Mouse (Mus musculus) CD4-positive helper T cell, adult 2 months (primary cell): ENCODE results near the gene 4932438H23Rik.
"Not testable (repeated sequence)": the region's sequence is repeated elsewhere in the genome, so short reads cannot be mapped to it uniquely, and the experiment has no call there.

Experiments used
- DNase-seq: peaks from one replicate; pipeline ENCODE4 v3.0.0-alpha.2; 2012; ENCODE audit warnings: low read depth, missing footprints, low spot score

4932438H23Rik gene

DNA sequence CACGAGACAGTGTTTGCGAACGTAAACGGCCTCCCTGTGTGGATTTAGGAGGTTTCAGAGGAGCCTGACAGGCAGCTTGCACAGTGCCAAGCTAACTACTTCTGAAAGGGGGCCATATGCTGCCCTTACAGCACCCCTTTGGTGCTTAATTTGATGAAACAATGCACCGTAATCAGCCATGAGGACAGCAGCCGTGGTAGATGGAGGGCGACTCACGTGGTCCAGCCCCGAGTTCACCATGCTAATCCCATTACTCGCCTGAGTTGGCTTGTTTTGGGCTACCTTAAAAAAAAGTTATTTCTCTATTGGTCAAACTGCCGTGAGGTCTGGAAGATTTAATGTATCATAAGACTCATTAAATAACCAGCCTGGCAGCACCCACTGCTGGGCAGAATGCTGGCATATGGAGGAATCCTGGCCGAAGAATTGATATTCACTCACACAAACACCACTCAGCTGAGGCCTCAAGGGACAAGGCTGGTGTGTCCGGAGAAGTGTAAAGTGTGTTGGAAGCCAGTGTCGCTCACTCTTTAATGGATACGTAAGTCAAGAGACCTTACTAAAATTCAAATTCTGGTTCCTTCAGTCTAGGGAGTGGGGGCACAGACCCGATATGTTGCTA is 4.6 kb upstream of the 4932438H23Rik start:
- no peak for DNase-seq

DNA sequence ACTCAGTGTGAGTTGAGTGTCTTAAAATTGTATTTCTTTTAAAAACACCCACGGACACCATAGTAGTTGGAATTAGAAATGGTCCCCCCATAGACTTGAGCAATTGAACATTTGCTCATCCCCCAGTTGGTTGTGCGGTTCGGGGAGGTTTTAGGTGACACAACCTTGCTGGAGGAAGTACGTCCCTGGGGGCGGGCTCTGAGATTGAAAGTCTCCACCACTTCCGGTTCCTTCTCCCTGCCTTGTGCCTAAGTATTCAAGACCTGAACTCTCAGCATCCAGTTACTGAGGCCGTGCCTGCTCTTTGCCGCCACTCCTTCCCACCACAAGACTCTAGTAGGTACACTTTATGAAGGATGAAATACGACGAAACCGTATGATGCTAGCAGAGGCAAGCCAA is 2.9 kb upstream of the 4932438H23Rik start:
- no peak for DNase-seq

DNA sequence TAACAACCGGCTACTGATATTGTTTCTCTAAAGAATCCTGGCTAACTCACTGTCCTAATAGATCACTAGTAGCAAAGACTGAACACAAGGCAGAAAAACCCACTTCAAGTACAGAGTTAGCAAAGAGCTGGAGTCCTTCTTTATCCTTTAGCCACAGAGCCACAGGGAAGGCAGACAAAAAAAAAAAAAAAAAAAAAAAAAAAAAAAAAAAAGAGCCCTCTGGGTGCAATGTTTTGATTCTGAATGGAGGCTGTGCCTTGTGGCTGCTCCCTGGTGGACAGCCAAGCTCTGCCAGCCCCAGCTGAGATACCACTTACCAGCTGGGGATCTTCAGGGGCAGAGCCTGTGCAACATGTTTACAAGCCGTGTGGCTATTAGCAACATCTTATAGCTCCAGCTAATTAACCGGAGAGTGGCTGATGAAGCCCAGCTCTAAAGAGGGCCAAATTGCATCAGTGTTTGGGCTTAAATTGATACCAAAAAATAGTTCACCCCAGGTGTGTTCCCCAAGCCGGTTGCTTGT is 2.1 kb upstream of the 4932438H23Rik start:
- no peak for DNase-seq

DNA sequence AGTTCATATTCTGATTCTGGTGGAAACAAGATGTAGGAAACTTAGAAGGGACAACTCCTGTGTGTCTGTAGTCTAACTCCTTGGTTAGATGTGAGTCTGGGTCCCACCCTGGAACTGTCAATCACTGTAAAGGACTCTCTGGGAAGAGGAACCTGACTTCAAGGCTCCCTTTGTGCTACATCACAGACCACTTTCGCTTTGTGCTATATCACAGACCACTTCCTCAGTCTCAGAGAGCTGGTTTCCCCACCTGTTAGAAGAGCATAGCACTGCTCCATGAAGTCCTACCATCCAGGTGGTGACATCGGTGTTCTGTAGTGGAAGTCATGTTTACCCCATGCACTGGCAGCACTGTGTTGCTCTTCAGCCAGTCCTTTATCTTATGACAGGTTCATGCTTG is 1.1 kb upstream of the 4932438H23Rik start:
- no peak for DNase-seq

DNA sequence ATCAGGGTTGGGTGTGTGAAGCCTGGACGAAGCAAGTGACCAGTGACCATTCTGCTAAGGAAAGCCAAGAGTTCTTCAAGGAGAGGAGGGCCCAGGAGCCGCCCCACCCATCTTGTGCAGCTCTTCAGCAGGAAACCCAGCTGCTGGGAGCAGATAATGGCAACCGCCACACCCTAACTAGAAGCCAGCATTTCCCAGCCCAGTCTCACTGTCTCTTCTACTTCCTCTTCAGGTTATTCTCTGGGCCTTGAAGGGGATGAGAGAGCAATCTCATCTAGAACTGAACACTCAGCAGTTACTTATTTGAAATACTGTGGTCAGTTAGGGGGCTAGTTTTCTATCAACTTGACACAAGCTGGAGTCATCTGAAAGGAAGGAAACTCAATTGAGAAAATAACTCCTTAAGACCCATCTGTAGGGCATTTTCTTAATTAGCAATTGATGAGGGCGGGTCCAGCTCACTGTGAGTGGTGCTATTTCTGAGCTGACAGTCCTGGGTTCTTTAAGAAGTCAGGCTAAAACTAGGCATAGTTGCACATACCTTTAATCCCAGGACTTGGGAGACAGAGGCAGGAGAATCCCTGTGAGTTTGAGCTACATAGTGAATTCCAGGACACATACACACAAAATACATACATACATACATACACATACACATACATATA is 8.1 kb downstream of the 4932438H23Rik start:
- no peak for DNase-seq

DNA sequence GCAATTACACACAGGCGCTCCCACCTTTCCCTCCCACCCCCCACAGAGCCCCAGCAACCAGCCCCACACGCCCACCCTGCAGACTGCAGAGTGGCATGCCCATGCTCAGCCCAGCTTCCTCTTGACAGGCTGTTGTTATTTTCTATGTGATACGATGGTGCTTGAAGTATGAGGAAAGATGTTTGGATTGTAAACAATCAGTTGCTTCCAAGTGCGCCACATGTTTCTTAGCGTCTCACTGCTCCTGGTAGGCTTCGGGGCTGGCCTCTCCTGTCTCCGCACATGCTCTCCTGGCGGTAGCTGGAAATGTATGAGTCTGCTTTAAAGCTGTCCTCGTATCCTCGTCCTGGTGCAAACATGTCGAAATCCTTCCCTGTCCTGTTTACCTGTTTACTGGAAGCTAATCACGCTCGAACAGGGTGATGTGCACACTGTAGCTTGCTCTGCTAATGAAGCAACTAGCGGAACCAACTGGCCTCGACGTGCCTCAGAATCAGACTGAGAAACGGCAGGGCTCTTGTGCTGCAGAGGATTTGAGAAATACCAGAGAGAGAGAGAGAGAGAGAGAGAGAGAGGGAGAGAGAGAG is 9.6 kb downstream of the 4932438H23Rik start:
- no peak for DNase-seq

DNA sequence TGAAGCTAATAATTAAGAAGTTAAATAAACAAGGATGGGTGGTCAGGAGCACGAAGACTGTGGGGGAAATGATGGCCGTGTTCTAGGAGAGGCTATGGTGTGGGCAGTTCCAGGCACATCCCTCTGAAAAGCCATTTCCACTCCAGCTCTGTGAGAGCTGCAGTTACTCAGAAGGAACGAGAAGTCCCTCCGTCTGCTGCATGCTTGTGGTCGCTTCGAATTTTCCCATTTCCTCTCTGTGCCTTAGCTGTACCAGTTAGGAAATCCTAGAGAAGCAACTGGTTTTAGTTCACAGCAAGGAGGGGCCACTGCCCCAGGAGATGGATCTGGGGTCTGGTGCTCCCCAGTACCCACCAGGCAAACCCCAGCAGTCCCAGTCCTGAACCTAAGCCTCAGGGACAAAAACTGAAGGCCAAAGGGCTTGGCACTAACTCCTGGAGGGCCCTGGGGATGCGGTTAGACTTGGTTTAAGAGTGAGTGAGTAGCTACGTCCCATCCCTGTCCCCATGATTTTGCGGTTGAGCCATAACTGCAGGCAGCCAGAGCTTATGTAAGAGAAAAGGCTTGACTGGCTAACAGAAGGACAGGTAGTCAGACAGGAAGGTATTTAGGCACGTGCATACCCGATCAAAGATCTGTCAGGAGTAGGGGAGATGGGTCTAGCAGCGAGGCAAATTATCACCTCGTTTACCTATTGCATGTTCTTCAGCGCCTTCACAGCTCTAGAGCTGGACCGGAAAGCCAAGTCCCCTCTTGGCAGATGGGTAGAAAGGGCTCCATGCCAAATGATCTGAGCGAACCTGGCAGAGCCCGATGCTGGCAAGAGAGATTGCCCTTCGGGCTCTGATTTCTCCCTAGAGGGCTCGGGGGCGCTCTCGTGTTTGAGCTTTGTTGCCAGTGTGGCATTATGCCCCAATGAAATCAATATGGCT is 10.3 kb downstream of the 4932438H23Rik start:
- no peak for DNase-seq

DNA sequence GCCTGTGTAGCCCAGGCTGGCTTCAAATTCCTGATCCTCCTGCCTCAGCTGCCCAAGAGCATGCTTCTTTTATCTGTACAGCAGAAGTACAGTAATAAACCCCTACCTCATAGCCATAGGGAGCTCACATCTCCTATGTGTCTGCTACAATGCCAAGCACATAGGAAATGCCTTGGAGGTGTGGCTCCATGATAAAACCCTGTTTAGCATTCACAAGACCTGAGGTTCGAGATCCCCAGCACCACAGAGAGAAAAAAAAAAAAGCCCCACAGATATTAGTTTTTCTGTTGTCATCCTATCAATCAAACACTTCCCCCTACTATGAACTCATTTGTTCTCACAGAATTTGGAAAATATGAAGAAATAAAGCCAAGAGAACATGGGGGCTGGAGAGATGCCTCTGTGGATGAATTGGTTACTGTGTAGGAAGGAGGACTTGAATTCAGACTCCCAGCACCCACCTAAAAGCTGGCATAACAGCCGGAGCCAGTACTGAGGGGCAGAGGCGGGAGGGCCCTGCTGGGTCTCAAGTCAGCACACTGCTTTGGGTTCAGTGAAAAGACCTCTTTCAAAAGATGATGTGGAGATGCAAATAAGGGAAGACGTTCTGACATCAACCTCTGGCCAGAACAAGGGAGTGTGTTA is 11.8 kb downstream of the 4932438H23Rik start:
- DNase-seq, result no peak

DNA sequence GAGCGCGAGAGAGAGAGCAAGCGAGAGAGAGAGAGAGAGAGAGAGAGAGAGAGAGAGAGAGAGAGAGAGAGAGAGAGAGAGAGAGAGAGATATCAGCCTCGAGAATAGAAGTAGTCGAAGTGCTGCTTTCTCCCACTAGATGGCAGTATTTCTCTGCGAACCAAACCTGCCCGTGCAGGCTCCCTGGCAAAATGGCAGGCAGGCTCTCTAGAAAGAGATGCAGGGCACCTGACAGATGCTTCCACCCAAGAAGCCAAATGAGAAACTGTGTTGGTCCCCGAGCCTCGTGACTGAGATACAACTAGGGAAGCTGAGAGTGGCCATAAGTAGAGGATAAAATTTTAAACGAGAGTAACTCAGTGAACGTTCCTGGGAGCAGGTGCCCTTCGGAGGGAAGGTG is 13.4 kb downstream of the 4932438H23Rik start:
- peak; percentile 80 for DNase-seq

DNA sequence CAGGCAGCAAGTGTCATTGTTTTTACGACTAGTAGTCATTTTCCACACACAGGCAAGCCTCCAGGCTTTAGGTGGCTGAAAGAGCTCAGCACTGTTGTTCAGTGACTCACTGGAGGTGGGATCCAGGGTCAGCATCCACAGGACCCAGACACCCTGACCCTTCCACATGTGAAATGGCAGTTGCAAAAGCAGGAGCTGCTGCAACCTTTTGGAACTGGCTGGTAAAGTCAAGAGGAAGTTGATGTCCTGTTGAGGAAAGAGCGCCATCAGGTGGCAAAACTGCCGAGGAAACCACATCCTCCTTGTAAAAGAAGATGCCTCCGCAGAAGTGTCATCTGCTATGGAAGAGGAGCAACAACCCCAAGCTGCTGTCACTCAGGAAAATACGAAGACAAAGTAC is 18.7 kb downstream of the 4932438H23Rik start:
- peak; percentile 64 for DNase-seq

DNA sequence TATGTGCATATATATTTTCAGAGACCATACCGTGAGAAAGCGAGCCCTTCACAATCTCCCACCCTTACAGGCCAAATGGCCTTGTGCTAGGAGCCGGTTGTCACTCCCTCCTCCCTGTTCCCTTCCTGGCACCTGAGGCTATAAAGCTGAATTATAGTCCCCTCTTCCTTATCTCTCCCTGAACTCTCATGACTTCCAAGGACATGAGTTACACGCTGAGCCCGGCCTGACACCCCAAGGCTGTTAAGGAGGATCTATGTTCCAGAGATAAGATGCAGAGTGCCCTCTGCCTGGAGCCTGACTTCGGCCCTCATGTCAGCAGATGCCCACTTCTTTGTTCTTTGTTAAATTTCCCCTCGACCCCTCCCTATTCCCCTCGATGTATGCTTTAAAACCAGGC is 19.5 kb downstream of the 4932438H23Rik start:
- not testable (repeated sequence) for DNase-seq

DNA sequence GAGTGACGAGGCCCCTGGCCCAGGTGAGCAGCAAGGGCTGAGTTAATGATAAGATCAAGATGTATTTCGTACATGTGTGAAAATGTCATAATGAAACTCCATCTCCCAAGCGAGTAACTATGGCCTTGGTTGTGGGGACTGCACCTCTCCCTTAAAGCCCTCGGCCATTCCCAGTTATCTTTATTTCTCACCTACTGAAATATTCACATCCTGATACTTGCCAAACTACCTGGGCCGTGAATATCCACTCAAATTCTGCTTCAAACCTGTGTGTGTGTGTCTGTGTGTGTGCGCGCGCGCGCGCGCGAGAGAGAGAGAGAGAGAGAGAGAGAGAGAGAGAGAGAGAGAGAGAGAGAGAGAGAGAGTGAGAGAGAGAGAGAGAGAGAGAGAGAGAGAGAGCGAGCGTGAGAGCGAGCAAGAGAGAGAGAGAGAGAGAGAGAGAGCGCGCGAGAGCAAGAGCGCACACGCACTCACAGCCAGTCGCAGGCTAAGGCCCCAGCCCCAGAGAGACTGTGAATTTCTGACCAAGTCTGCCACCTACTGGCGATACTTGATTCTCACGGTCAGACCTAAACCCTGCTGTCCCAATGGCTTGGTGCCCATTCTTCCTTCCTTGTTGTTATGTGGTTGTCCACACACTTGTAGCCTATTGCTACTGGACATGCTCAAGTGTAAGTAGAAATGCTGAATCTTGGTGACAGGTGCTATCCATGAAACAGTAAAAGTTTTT is 21.6 kb downstream of the 4932438H23Rik start:
- DNase-seq, result peak; percentile 89

DNA sequence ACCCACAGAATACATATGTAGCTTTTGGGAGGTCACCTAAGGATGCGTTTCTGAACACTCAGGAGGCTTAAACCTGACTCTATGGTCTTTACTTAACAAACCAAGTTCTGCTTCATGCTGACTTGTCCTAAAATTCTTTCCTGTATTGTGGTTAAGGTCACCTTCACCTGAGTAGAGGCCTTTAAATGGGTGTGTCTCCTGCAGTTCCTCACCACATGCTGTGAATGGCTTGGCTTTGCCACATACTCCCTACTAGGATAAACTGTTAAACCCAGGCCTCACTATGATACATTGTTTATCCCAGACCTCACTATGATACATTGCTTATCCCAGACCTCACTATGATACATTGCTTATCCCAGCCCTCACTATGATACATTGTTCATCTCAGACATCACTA is 22.7 kb downstream of the 4932438H23Rik start:
- DNase-seq, result no peak

DNA sequence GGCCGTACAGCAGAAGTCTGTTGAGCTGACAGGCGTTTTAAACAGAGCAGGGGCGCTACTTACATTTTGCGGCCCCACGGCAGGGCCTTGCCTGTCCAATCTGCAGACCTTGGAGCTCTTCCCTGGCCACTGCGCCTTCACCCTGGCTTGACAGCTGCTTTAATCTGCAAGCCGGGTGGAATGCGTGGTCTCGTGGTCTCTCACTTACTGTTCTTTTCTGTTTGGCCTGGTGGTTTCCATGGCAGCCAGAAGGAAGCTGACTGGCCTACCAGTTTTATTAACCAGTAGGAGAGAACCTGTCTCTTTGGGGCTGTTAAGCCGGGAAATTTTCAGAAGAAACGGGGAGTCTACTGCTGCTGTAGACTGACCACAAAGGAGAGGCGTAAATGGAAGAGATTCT is 26.0 kb downstream of the 4932438H23Rik start:
- DNase-seq, result no peak

DNA sequence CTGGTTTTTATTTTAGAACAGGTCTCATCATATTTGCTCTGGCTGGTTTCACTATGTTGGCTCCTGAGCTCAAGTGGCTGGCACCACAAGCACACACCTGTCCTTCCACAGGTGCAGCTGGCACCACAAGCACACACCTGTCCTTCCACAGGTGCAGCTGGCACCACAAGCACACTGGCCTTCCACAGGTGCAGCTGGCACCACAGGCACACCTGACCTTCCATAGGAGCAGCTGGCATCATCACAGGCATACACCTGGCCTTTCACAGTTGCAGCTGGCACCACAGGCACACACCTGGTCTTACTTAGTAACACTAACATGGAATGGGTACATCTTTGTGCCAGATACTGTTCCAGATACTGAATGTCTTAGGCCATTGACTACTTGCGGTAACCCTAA is 27.8 kb downstream of the 4932438H23Rik start:
- no peak for DNase-seq

DNA sequence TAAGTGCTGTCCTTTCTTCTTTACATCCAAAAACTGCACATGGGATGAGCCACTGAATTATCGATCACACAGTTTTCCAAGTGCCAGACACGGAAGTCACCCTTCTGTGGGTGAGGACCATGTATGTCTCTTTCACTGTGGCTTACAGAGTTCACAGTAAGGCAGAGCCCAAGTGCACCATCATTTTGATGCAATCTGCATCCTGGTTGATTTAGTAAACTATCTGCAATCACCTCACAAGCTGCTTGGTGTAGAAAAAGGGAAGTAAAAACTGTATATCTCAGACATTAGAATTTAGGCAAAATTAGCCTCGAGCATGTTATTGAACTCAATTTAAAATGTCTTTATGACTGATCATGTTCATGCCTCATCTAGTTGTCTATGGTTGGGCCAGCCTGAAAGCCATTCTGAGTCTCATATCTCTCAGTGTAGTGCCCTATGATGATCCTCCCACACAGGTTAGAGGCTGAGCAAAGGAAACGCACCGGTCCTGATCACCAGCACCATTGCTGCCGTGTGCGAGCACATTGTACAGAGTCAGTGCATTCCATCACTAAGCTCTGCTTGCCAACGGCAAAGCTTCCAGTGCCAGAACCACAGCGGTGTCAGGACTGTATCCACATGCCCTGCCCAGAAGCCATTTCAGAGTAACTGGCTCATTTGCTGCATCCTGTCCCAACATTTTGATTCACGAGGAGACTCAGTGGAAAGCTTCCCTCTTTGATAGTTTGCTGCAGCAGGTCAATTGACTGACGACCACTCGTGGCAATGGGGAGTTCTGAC is 30.1 kb downstream of the 4932438H23Rik start:
- peak; percentile 40 for DNase-seq

DNA sequence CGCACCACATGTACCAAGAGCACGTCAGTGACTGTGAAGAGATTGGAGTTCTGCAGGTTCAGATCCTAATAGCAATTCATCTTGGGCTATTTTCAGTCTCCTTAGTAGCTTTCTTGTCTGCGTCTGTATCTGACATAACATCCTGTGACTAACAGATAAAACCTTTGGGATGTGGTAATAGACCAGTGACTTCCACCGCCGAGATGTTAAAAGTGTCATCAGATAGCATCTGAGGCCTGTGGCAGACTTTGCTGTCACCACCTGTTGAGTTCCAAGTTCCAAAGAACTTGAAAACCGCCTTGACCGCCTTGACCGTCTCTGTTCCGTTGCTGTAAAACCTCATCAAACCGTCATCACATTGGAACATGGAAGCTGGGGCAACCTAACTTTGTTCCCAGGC is 31.1 kb downstream of the 4932438H23Rik start:
- DNase-seq, result peak; percentile 82

DNA sequence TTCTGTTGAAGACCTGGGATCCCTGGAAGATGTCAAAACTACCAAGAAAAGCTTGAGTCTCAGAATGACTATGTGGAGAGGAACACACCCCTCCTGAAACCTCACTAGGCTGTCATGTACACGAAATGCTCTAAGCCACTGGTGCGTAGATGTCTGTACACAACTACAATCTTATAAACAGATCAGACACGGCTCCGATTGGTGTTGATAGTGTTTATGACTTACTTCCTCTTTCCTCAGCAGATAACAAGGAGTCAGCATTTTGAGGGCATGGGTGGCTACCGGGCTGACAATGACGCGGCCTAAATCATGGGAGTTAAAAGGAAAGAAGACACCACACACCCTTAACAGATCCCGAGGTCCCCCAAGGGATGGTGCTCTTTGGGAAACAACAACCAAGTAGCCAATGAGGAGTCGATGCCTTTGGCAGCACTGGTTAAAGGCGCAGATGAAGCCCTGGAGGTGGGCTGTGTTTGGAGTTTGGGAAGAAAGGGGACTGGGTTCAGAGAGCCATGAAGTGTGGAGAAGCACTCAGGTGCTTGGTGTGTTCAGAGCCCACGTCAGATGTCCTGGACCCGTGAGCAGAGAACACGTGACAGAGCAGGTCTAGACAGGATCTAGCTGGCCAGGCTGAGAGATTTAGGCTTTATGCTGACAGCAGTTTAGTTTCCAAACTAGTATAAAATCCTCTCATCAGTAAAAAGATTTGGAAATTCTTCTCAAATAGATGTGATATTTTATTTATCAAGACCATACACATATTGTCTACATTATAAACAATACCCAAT is 33.2 kb downstream of the 4932438H23Rik start:
- DNase-seq, result peak; percentile 87

DNA sequence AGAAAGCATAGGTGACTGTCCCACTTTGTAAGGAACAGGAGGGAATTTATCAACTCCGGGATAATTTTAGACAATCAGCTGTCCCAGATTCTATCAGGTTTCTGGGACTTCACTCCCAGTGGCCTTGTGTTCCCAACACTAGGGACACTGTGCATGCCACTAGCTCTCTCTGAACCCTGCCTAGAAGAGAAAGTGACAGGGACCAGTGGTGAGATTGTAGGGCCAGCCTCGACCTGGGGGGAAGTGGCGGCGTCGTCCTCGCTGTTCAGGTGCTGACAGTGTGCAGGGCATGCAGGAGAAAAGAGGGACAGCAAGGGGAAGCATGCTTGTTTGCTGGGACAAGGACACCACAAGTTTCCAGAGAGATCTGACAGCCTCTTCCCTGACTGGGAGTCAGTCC is 37.2 kb downstream of the 4932438H23Rik start:
- DNase-seq, result peak; percentile 26
